Mouse (Mus musculus) brain, embryonic 14.5 days (tissue): Measurements from ENCODE around the gene BC025920. TPM values are rescaled to one million over a fixed set of nuclear protein-coding genes. Genes with fewer than 3 reads are reported as not detected.

Source experiments
- DNase-seq: peaks from one replicate; pipeline ENCODE4 v3.0.0-alpha.2; 2011; ENCODE audit warnings: low read depth
- CTCF ChIP-seq: fragments of 200-500 bp; IDR thresholded peaks from 2 replicates; pipeline ENCODE4 v1.5.1; 2012; ENCODE audit warnings: inconsistent platforms, mild to moderate bottlenecking, moderate library complexity, borderline replicate concordance; ENCODE audit not compliant: insufficient read depth, insufficient read length; ENCODE audit errors: extremely low read depth
- POLR2A ChIP-seq: fragments of 200-500 bp; IDR thresholded peaks from 2 replicates; pipeline ENCODE4 v1.6.1; 2012; ENCODE audit warnings: mild to moderate bottlenecking, inconsistent platforms, borderline replicate concordance; ENCODE audit not compliant: poor library complexity, insufficient read depth, insufficient read length, severe bottlenecking; ENCODE audit errors: extremely low read depth
- polyA plus RNA-seq: library from polyadenylated mRNA; depleted of rRNA; stranded (reverse); fragments of >200 nt; gene quantifications from 2 replicates; pipeline ENCODE4 v1.2.3, GENCODE M21; 2012

The BC025920 gene
- polyA plus RNA-seq, 1 experiment: 5.5 TPM

DNA sequence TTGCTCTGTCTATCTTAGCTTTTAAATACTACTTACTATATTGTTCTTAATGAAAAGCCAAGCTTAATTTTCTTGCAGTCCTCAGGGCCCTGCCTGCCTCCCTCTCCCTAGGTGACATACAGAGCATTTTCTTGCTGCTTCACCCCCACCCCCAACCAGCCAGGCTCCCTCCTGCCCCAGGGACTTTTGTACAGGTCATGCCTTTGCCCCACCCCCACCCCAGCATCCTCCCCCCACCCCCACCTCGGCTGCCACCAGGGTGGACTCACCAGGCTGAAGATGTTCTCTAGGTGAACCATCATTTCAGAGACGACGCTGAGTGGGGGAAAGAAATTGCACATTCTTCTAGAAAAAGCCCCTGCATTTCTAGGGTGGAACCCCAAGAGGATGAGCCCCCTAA lies 7.7 kb upstream of the BC025920 start:
- TF ChIP-seq POLR2A (no peak), CTCF (no peak)
- DNase-seq: no peak

DNA sequence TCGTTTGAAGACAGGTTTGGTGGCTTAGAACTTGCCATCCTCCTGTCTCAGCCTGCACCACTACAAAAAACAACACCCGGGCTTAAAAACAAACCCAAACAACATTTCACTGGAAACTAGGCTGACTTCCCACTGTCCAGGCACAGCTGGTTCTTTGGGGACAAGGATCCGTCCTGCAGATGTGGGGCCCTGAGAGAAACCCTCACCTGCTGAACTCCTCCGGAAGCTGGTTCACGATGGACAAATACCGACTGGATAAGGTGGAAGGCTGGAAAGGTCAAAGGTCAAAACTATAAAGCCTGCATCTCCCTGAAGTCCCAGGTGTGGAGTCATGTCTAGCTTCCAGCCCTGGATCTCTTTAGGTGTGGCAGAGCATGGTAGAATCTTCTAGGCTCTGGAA lies 7.2 kb upstream of the BC025920 start:
- no peak for TF ChIP-seq POLR2A
- no peak for TF ChIP-seq CTCF

DNA sequence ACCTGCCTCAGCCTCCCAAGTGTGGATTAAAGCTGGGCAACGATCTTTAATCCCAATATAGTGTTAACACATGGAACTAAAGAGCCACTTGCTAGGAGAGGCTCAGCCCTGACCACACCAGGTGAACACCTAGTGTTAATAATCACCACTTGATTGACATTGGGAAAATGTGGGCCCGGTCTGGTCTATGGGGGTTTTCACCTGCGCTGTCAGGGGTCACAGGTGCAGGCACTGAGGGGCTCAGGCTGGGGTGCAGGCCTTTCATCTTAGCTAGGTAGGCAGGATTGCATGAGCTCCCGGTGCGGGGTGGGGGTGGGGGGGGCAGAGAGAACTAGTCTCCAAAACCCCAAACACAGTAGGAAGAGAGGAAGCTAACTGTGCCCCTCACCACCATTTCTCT lies 6.4 kb upstream of the BC025920 start:
- TF ChIP-seq CTCF: no peak
- no peak for TF ChIP-seq POLR2A
- DNase-seq: no peak

More for the DNA sequence above, 7.2 kb upstream of the BC025920 start:
- no peak for DNase-seq

DNA sequence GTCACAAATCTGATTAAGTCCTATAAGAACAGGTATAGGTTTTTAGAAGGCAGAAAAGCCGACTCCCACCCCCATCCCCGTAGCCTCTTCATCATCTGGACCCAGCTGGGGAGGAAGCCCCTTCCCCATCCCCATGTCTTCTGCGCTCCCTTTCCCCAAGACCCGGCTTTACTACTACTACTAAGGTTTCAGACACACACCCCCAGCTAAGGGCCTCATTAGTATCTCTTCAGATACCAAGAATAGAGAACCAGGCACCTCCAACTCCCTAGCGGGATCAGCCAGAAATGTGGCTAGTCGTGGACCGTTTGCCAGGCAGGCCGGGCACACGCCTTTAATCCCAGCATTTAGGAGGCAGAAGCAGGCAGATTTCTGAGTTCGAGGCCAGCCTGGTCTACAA lies 6.0 kb upstream of the BC025920 start:
- TF ChIP-seq CTCF (no peak), POLR2A (no peak)
- no peak for DNase-seq

DNA sequence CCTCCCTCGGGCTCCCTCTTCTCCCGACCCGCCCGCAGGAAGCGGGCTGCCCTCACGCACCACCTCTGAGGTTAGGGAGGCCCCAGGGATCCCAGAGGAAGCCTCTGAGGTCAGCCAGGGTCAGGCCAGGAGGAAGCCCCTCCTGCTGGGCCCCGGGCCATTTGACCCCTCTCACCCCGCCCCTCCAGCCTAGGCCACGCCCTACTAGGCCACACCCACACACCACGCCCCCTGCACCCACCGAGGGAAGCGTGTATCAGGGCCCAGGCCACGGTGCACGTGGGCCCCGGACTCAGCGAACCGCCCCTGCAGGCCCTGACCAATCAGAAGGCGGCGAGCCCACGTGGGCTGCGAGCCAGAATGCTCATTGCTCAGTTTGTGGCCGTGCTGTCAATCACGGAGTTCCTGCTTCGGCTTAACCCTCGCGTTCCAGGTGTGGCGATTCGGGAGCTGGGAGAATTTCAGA lies 5.3 kb upstream of the BC025920 start, which contains the start of gene Tle6:
Gene Tle6, minus strand, starts transcription at position 336 of the 466 bp plus-strand sequence.
- TF ChIP-seq CTCF: no peak
- TF ChIP-seq POLR2A: no peak
- DNase-seq: peak; percentile 98

DNA sequence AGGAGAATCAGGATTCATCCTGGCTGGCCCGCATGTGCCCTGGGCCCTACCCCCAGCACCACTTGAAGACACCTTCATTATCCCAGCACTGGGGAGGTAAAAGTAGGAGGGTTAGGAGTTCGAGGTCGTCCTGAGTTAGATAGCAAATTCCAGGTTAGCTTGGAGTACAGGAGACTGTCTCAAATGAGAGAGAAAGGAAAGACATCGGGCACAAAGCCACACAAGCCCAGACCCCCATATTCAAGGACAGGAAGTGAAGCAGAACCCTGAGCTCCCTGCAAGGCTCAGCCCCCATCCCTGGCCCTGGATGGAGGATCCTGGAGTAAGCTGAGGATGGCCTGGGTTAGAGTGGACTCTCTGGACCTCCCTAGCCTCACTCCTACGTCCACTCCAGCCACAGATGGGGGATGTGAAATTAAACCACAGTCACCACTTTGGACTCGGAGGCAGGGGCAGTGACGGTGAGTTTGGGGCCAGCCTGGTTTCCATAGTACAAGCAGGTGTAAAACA lies 4.6 kb upstream of the BC025920 start:
- TF ChIP-seq POLR2A (no peak), CTCF (no peak)
- no peak for DNase-seq

DNA sequence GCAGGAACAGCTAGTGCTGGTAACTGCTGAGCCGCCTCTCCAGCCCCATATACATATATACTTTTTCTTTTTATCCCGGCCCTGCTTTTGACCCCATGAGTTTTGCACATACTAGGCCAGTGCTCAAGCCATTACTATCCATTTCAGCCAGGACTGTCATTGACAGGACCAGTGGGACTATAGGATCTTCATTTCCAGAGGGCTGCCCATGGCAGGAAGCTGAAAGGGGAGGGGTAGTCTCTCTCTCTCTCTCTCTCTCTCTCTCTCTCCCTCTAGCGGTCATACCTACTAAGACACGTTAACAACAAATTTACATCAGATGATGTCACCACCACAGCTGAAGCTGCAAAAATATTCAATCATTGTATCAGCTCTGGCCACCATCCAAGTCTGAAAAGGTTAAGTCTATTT lies 3.3 kb upstream of the BC025920 start:
- TF ChIP-seq CTCF: peak; percentile 62; the same call in 1 of the 2 replicates
- no peak for TF ChIP-seq POLR2A
- peak; percentile 85 for DNase-seq

DNA sequence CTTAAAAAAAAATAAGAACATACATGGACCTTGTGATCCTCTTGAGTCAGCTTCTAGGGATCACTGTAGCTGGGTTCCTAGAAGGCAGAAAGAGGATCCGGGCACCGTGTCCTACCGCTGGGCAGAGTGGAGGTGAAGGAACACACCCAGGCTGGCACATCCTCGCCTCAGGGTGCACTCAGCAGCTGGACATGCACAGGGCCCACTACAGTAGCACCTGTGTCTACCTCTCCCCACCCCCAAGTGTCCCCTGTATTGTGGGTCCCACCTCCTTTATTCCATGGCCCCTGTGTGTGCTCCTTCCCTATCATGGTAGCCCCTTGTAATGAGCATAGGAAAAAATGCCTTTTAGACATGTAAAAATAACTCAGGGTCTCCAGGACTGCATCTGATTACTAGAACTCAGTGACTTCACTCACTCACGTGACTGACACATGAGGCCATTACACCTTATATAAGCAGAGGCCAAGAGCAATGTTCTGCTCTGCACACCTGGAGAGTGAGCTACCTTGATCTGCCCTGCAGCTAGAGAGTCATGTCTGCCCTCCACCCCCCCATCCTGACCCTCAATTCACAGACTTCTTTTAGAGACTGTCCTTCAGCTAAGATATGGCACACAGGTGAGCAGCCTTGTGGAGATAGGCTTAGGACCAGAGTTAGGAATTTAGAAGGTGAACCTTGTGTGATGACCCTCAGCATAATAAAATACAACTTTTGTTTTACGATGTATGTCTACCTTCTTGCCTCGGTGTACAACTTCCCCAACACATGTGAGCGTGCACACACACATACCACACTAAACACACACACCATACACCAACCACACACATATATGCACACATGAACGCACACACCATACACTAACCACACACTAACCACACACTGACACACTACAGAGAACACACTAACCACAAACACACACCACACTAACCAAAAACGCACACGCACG lies 1.8 kb upstream of the BC025920 start:
- DNase-seq: no peak
- TF ChIP-seq CTCF (no peak), POLR2A (no peak)

DNA sequence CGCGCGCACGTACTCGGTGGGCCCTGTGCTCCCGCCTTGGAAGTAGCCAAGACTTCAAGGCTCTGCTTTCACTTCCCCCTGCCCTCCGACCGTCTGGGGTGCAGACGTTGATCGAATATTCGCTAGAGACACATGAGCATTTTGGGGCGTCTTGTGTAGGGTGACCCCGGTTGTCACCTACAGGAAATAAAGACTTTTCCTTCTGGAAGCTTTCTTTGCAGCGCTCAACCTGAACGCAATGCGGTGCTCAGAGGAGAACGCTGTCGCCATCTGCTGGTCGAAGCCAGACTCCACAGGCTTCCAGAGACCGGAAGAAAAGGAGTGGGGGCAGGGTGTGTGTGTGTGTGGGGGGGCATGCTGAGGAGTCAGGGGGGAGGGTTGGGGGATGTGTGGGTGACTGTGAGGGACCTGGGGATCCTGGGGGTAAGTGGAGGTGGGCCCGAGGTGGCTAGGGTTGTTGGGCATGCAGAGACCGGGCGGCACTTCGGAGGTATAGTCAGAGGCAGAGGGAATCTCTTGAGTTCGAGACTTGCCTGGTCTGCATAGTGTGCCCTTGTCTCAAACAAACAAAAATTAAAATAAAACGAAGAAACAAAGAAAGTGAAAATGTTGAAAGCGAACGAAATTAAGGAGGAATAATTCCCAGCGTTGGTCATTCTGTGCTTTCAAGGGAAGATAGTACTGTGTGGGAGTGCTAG lies 953 bp upstream of the BC025920 start:
- DNase-seq: peak; percentile 93
- TF ChIP-seq POLR2A (no peak), CTCF (peak; percentile 93)

DNA sequence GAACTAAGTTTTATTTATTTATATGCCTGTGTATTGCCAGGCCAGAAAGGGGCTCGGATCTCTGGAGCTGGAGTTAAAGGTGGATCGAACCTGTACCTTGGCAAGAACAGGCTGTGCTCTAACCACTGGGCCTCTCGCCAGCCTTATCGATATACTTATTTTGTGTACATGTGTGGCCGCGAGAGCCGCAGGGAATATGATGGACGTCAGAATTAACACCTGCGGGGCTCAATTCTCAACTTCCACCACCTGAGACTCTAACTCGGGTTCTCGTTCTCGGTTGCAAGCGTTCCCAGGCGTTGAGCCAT lies 450 bp upstream of the BC025920 start:
- TF ChIP-seq POLR2A (no peak), CTCF (no peak)
- no peak for DNase-seq

DNA sequence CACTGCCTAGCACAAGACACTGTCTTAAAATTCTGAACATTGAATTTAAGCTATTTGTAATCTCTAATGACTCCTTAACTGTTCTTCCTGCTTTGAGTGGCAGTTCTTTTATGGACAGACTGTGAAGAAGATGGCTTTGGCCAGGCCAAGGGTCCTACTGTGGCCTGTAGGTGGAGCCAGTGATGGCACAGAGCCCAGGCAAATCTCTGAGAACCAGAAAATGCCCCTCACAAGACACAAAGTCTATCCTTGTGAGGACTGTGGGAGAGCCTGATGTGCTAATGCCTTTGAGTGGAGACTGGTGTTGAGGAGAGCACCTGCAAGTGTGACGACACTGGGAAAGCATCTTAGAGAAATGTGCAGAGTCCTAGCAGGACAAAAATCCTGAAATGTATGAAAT lies 2.2 kb downstream of the BC025920 start:
- DNase-seq: no peak
- no peak for TF ChIP-seq CTCF
- no peak for TF ChIP-seq POLR2A

DNA sequence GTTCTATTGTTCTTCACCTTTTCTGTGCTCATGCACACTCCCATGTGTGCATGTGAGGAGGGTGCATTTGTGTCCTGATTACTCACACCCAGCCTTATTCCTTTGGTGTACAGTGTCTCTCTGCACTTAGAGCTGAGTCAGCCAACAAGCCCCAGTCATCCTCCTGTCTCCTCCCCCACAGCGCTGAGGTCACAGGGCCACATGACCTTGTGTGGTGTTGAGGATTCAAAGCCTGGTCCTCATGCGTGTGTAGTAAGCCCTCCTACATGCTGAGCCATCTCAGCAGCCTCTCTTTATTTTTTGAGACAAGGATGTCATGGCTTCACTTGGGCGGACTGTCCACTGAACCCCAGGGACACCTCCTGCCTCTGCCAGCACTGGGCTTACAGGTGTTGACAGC lies 6.7 kb downstream of the BC025920 start:
- no peak for DNase-seq
- TF ChIP-seq CTCF: no peak
- no peak for TF ChIP-seq POLR2A

DNA sequence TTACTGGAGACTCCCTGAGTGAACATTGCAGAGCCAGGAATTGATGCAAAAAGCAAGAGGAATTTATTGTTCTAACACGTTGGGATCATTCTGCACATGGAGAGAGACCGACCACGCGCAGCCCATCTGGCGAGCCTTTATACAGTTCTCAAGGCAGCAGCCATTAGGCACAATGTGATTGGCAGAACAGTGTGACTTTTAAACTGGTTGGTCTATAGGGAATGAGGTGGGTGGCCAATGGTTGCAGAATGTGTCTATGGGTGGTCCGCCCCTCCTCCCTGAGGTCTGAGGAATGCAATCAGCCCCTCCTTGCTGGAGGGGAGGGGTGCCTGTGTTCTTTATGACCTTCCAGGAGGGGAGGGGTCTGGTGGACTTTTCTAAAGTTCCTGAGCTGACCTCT lies 9.4 kb downstream of the BC025920 start:
- no peak for DNase-seq
- TF ChIP-seq POLR2A: no peak
- TF ChIP-seq CTCF: no peak
